Mouse (Mus musculus) embryonic facial prominence, embryonic 14.5 days (tissue): ENCODE results near the gene Slc4a8. TPM values are rescaled to one million over a fixed set of nuclear protein-coding genes. Genes with fewer than 3 reads are reported as not detected.
A peak's percentile ranks its signal among the peaks of the same experiment; 100 is the strongest.

Experiments
- ATAC-seq: fragments of 200-750 bp; cut with Nextera tagmentation; 2 replicates; pipeline ENCODE4 v1.8.0; 2017; ENCODE audit warnings: low read depth, moderate number of reproducible peaks, moderate TSS enrichment
- DNase-seq: peaks from one replicate; pipeline ENCODE4 v3.0.0-alpha.2; 2015; ENCODE audit warnings: low spot score
- H3K27ac ChIP-seq: fragments of 300-500 bp; sonication (generic); replicated peaks from 2 replicates; pipeline ENCODE4 v1.5.1; 2014; ENCODE audit warnings: low read depth, mild to moderate bottlenecking, low read length, moderate library complexity
- H3K27me3 ChIP-seq: fragments of 300-500 bp; sonication (generic); replicated peaks from 2 replicates; pipeline ENCODE4 v1.6.1; 2014; ENCODE audit warnings: low read length; ENCODE audit not compliant: control insufficient read depth, insufficient read depth
- H3K36me3 ChIP-seq: fragments of 300-500 bp; sonication (generic); 2 replicates; pipeline ENCODE4 v1.6.1; 2014; ENCODE audit warnings: low read length, mixed read lengths; ENCODE audit not compliant: control insufficient read depth, insufficient read depth
- H3K4me1 ChIP-seq: fragments of 300-500 bp; sonication (generic); 2 replicates; pipeline ENCODE4 v1.6.1; 2014; ENCODE audit warnings: antibody characterized with exemption, low read length; ENCODE audit not compliant: control insufficient read depth, insufficient read depth
- H3K4me2 ChIP-seq: fragments of 300-500 bp; sonication (generic); 2 replicates; pipeline ENCODE4 v1.6.1; 2014; ENCODE audit warnings: low read depth, mild to moderate bottlenecking, low read length, moderate library complexity, mixed read lengths
- H3K4me3 ChIP-seq: fragments of 300-500 bp; sonication (generic); 2 replicates; pipeline ENCODE4 v1.5.1; 2014; ENCODE audit warnings: low read depth, mild to moderate bottlenecking, low read length
- H3K9ac ChIP-seq: fragments of 300-500 bp; sonication (generic); 2 replicates; pipeline ENCODE4 v1.6.1; 2014; ENCODE audit warnings: low read depth, mild to moderate bottlenecking, low read length, moderate library complexity, mixed read lengths
- H3K9me3 ChIP-seq: fragments of 300-500 bp; sonication (generic); 2 replicates; pipeline ENCODE4 v1.6.1; 2016; ENCODE audit warnings: low read length; ENCODE audit not compliant: control insufficient read depth
- WGBS: fragments of 180-500 bp; shearing (Covaris S2); extraction: QIAGEN DNeasy Blood & Tissue Kit; methylation state at CpG from one replicate; pipeline ENCODE4 v1.1.7; 2014; 5-methylcytosine and 5-hydroxymethylcytosine counted together
- polyA plus RNA-seq: library from polyadenylated mRNA; unstranded; fragments of >200 nt; fragmentation: Nextera tagmentation; extraction: Ambion mirVana; gene quantifications from 2 replicates; pipeline ENCODE4 v1.2.1, GENCODE M21; 2014

Gene Slc4a8
- polyA plus RNA-seq, 1 experiment from 2014 or later = 3.1 TPM

GRCm38 (mm10) chr15:100870001-100870774 lies 108.6 kb downstream of the Slc4a8 start:
- Histone ChIP-seq H3K4me1 (peaks cover 10% of the 10 kb centered on the region), H3K36me3 (no peaks in the 10 kb centered on the region), H3K4me2 (peak overlapping the region; percentile 84), H3K9me3 (0 out of 2 replicates have a peak, but pooled peaks cover 4% of the 10 kb centered on the region), H3K4me3 (peak overlapping the region; percentile 74), H3K9ac (peak overlapping the region; percentile 49; the same call in 1 of the 2 replicates), H3K27ac (no peak overlapping the region), H3K27me3 (peaks cover 34% of the 10 kb centered on the region)
- DNase-seq = peak; percentile 69
- peak; percentile 84 for ATAC-seq
- 6% methylated on average over 16 of the region's 66 CpGs for WGBS

- H3K4me3 ChIP-seq = peak overlapping the region; percentile 74
- peak overlapping the region; percentile 84 for H3K4me2 ChIP-seq
- H3K9me3 ChIP-seq = 0 out of 2 replicates have a peak, but pooled peaks cover 4% of the 10 kb centered on the region
- peaks cover 34% of the 10 kb centered on the region for H3K27me3 ChIP-seq
- H3K9ac ChIP-seq = peak overlapping the region; percentile 78
- peak; percentile 81 for DNase-seq
- no peak overlapping the region for H3K27ac ChIP-seq
- ATAC-seq = peak; percentile 65
- H3K36me3 ChIP-seq = no peaks in the 10 kb centered on the region
- H3K4me1 ChIP-seq = peaks cover 10% of the 10 kb centered on the region
- 1% methylated on average over 15 of the region's 69 CpGs for WGBS
Observed at GRCm38 (mm10) chr15:100870775-100871106, 109.2 kb downstream of the Slc4a8 start.

DNA sequence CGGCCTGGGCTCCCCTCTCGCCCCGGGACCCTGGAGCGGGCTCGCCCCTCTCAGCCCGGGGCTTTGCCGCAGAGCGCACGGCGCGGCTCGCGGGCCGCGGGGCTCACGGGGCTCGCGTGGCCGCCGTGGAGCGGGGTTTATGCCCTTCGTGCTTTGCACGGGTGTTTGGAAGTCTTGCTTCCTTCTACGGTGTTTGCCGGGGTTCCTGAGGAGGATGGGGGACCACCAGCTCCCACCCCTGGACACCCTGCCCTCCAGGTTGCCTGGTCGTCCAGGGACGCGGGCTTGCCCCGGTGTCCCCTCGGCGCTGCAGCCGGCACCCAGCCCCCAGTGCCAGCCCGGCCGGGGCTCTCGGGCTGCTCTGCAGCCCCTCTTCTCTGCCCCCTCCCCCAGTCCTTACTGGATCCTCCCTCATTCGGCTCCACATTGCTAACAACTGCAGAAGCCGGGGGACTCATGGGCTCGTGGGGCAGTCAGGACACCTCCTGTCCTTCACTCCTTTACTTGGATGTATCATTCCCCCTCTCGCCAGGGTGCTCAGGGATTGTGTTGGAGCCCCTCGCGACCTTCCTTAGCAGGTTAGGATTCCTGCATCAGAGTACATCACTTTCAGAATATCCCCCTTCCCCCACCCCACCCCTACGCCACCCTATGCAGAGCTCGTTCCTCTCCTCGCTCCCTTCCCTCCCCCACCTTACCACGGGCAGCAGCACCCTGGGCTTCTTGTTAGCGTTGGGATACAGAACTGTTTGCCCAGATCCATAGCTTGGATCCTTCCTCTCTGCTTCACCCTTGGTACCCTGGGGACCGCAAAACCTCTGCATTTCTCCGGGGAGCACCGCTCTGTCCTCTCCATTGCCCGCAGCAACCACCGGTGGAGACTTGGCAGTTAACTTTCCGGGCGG lies 109.8 kb downstream of the Slc4a8 start:
- H3K27ac ChIP-seq = no peak overlapping the region
- H3K4me1 ChIP-seq = peaks cover 10% of the 10 kb centered on the region
- 0 out of 2 replicates have a peak, but pooled peaks cover under 1% of the 10 kb centered on the region for H3K9me3 ChIP-seq
- DNase-seq (peak; percentile 1), ATAC-seq (peak; percentile 16; the same call in 1 of the 2 replicates)
- peak overlapping the region; percentile 84 for H3K4me2 ChIP-seq
- WGBS = under 1% methylated on average over 33 of the region's 53 CpGs
- peak overlapping the region; percentile 78 for H3K9ac ChIP-seq
- peak overlapping the region; percentile 74 for H3K4me3 ChIP-seq
- H3K27me3 ChIP-seq = peaks cover 34% of the 10 kb centered on the region
- no peaks in the 10 kb centered on the region for H3K36me3 ChIP-seq

GRCm38 (mm10) chr15:100873155-100873554 lies 111.6 kb downstream of the Slc4a8 start:
- WGBS = 4% methylated on average over 16 of the region's 16 CpGs
- H3K9ac ChIP-seq = no peak overlapping the region
- H3K4me1 ChIP-seq = peaks cover 10% of the 10 kb centered on the region
- H3K36me3 ChIP-seq = no peaks in the 10 kb centered on the region
- peak; percentile 95 for DNase-seq
- H3K4me3 ChIP-seq = no peak overlapping the region
- H3K27ac ChIP-seq = no peak overlapping the region
- no peaks in the 10 kb centered on the region for H3K9me3 ChIP-seq
- H3K27me3 ChIP-seq = peaks cover 34% of the 10 kb centered on the region
- ATAC-seq = peak; percentile 28
- H3K4me2 ChIP-seq = peak overlapping the region; percentile 25; the same call in 1 of the 2 replicates

Other genes with a start within 250 kb of the Slc4a8 start
- 17.4 and 22.6 TPM in 2 replicates for gene Tfcp2, start 209.7 kb upstream of the Slc4a8 start, polyA plus RNA-seq
- gene Pou6f1, start 161.8 kb upstream of the Slc4a8 start, polyA plus RNA-seq = 8.3 and 10.1 TPM in 2 replicates
- 185 and 189 TPM in 2 replicates for gene Dazap2, start 146.4 kb upstream of the Slc4a8 start, polyA plus RNA-seq
- gene Smagp, start 124.8 kb upstream of the Slc4a8 start, polyA plus RNA-seq = 15.8 and 17.2 TPM in 2 replicates
- 2.3 and 2.4 TPM in 2 replicates for gene Bin2, start 92.2 kb upstream of the Slc4a8 start, polyA plus RNA-seq
- 2.4 and 3.8 TPM in 2 replicates for gene Cela1, start 73.8 kb upstream of the Slc4a8 start, polyA plus RNA-seq
- gene Galnt6, start 32.4 kb upstream of the Slc4a8 start, polyA plus RNA-seq = 1.5 and 2.1 TPM in 2 replicates
- gene Scn8a, start 108.1 kb downstream of the Slc4a8 start, polyA plus RNA-seq = 4.9 and 5.3 TPM in 2 replicates